Mouse (Mus musculus) thymus, adult 2 months (tissue): Measurements from ENCODE around the gene Col25a1. TPM values are rescaled to one million over a fixed set of nuclear protein-coding genes. Genes with fewer than 3 reads are reported as not detected.

Source experiments
- DNase-seq: peaks from one replicate; pipeline ENCODE4 v3.0.0; 2021
- H3K27ac ChIP-seq: fragments of 200-500 bp; 2 replicates; pipeline ENCODE4 v1.5.1; 2012; ENCODE audit warnings: low read length, control low read depth; ENCODE audit not compliant: control insufficient read depth, insufficient read depth
- H3K27me3 ChIP-seq: fragments of 200-500 bp; 2 replicates; pipeline ENCODE4 v1.6.1; 2012; ENCODE audit warnings: mild to moderate bottlenecking, low read length, moderate library complexity, mixed read lengths; ENCODE audit not compliant: control insufficient read depth, insufficient read depth
- H3K36me3 ChIP-seq: fragments of 200-500 bp; 2 replicates; pipeline ENCODE4 v1.6.1; 2012; ENCODE audit warnings: mild to moderate bottlenecking, low read length, moderate library complexity; ENCODE audit not compliant: control insufficient read depth, insufficient read depth
- H3K4me1 ChIP-seq: fragments of 200-500 bp; replicated peaks from 2 replicates; pipeline ENCODE4 v1.6.1; 2012; ENCODE audit warnings: low read length; ENCODE audit not compliant: control insufficient read depth, insufficient read depth
- H3K4me3 ChIP-seq: fragments of 200-500 bp; 2 replicates; pipeline ENCODE4 v1.5.1; 2012; ENCODE audit warnings: mild to moderate bottlenecking, low read length, control low read depth, moderate library complexity; ENCODE audit not compliant: control insufficient read depth, insufficient read depth
- CTCF ChIP-seq: fragments of 200-500 bp; IDR thresholded peaks from 2 replicates; pipeline ENCODE4 v1.5.1; 2012; ENCODE audit warnings: mild to moderate bottlenecking, control low read depth, low read length, moderate library complexity, borderline replicate concordance; ENCODE audit not compliant: control insufficient read depth, poor library complexity, insufficient read depth; ENCODE audit errors: extremely low read depth
- POLR2A ChIP-seq: fragments of 200-500 bp; IDR thresholded peaks from 2 replicates; pipeline ENCODE4 v1.6.1; 2012; ENCODE audit warnings: mild to moderate bottlenecking, low read length, control low read depth, moderate library complexity; ENCODE audit not compliant: control insufficient read depth, poor library complexity, insufficient read depth; ENCODE audit errors: extremely low read depth
- WGBS: fragments of 180-500 bp; shearing (Covaris S2); methylation state at CpG from one replicate; pipeline ENCODE4 v1.1.7; 2018; 5-methylcytosine and 5-hydroxymethylcytosine counted together
- polyA plus RNA-seq: library from polyadenylated mRNA; depleted of rRNA; stranded (reverse); fragments of >200 nt; gene quantifications from 2 replicates; pipeline ENCODE4 v1.2.3, GENCODE M21; 2012

Col25a1 gene
- polyA plus RNA-seq, 1 experiment, result not detected

- TF ChIP-seq CTCF (no peak), POLR2A (no peak)
- no peak overlapping the region for H3K4me3 ChIP-seq
- WGBS, result 84% methylated on average over 10 of the region's 10 CpGs
- no peaks in the 10 kb centered on the region for H3K36me3 ChIP-seq
- no peaks in the 10 kb centered on the region for H3K27me3 ChIP-seq
- DNase-seq, result no peak
- H3K4me1 ChIP-seq, result no peaks in the 10 kb centered on the region
- no peak overlapping the region for H3K27ac ChIP-seq
These were observed 147.2 kb downstream of the Col25a1 start for GRCm38 (mm10) chr3:130278298-130279050.

GRCm38 (mm10) chr3:130283011-130283760 is 151.9 kb downstream of the Col25a1 start:
- no peak for TF ChIP-seq CTCF
- no peak for TF ChIP-seq POLR2A
- Histone ChIP-seq H3K27ac (no peak overlapping the region), H3K27me3 (no peaks in the 10 kb centered on the region), H3K36me3 (no peaks in the 10 kb centered on the region), H3K4me3 (no peak overlapping the region), H3K4me1 (no peaks in the 10 kb centered on the region)
- DNase-seq, result no peak
- 84% methylated on average over 11 of the region's 11 CpGs for WGBS

GRCm38 (mm10) chr3:130288102-130288501 is 156.8 kb downstream of the Col25a1 start:
- Histone ChIP-seq H3K36me3 (no peaks in the 10 kb centered on the region), H3K27me3 (no peaks in the 10 kb centered on the region), H3K4me3 (no peak overlapping the region), H3K27ac (no peak overlapping the region), H3K4me1 (no peaks in the 10 kb centered on the region)
- 90% methylated on average over 2 of the region's 2 CpGs for WGBS
- TF ChIP-seq POLR2A, result no peak
- TF ChIP-seq CTCF, result no peak
- no peak for DNase-seq

GRCm38 (mm10) chr3:130288756-130289155 is 157.5 kb downstream of the Col25a1 start:
- WGBS, result 89% methylated on average over 4 of the region's 4 CpGs
- H3K4me1 ChIP-seq, result no peaks in the 10 kb centered on the region
- no peak overlapping the region for H3K27ac ChIP-seq
- no peak for DNase-seq
- no peaks in the 10 kb centered on the region for H3K27me3 ChIP-seq
- no peaks in the 10 kb centered on the region for H3K36me3 ChIP-seq
- TF ChIP-seq POLR2A (no peak), CTCF (no peak)
- H3K4me3 ChIP-seq, result no peak overlapping the region

- TF ChIP-seq POLR2A (no peak), CTCF (no peak)
- Histone ChIP-seq H3K4me3 (no peak overlapping the region), H3K36me3 (no peaks in the 10 kb centered on the region), H3K4me1 (no peaks in the 10 kb centered on the region), H3K27ac (no peak overlapping the region), H3K27me3 (no peaks in the 10 kb centered on the region)
- no peak for DNase-seq
- 95% methylated on average over 3 of the region's 3 CpGs for WGBS
These were observed 157.9 kb downstream of the Col25a1 start for GRCm38 (mm10) chr3:130289220-130289619.

- Histone ChIP-seq H3K27ac (no peak overlapping the region), H3K4me3 (no peak overlapping the region), H3K36me3 (no peaks in the 10 kb centered on the region), H3K27me3 (no peaks in the 10 kb centered on the region), H3K4me1 (no peaks in the 10 kb centered on the region)
- TF ChIP-seq CTCF (no peak), POLR2A (no peak)
- no peak for DNase-seq
- 91% methylated on average over 6 of the region's 6 CpGs for WGBS
These were observed 158.9 kb downstream of the Col25a1 start for GRCm38 (mm10) chr3:130290175-130290574.
